Mouse (Mus musculus): ENCODE data around the gene Spred2. TPM values are rescaled to one million over a fixed set of nuclear protein-coding genes. Genes with fewer than 3 reads are reported as not detected.
"Not testable (repeated sequence)": the region's sequence is repeated elsewhere in the genome, so short reads cannot be mapped to it uniquely, and the experiment has no call there.

The Spred2 gene
- polyA plus RNA-seq, 1 experiment from 2014 or later = 12.3 TPM

DNA sequence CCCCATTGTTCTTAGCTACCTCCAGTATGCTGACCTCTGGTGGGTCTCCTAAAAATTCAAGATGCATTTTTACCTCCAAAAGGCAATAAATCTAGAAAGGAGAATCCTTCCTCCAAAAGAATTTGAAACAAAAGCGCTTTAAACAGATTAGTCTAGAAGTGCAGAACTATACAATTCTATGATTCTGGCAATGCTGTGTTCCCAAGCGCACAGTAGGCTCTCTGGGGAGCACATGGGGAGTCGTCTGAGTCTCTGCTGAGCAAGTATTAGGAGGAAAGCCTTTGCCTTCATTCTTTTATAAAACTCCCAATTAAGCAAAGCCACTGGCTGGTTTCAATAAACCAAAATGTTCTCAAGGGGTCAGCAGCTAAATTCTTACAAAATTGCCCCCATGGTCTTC is 129.8 kb downstream of the Spred2 start:
- WGBS = 85% methylated on average over 3 of the region's 3 CpGs
- no peak for ATAC-seq (ENCODE audit: low FRiP score, low TSS enrichment)
- peaks cover 9% of the 10 kb centered on the region; the same call in 1 of the 2 replicates for H3K36me3 ChIP-seq (ENCODE audit: control insufficient read depth, insufficient read depth, low read length)

DNA sequence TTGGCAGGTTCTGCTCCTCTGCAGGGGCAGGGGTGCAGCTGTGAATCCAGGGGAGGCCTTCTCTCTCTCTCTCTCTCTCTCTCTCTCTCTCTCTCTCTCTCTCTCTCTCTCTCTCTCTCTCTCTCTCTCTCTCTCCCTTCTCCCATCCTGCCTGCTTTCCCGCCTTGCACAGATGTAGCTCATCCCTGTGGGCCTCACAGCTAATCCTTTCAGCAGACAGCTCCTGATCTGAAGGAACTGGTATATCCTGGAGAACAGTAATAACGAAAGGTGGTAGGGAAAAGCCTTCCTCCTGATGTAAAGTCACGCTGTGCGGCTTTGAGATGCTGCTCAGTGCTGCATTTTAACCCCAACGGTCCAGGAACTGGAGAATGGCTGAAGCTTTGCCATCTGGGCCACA is 130.4 kb downstream of the Spred2 start:
- no peak overlapping the region for H3K4me3 ChIP-seq (ENCODE audit: low read length)
- no peak for ATAC-seq (ENCODE audit: low FRiP score, low TSS enrichment)
- peaks cover 11% of the 10 kb centered on the region; the same call in 1 of the 2 replicates for H3K36me3 ChIP-seq (ENCODE audit: control insufficient read depth, insufficient read depth, low read length)
- no peaks in the 10 kb centered on the region for H3K4me1 ChIP-seq (ENCODE audit: control insufficient read depth, insufficient read depth, low read length)
- no peak overlapping the region for H3K4me2 ChIP-seq (replicated peaks; ENCODE audit: low read depth, low read length)
- H3K27me3 ChIP-seq (ENCODE audit: control insufficient read depth, insufficient read depth, low read length) = no peaks in the 10 kb centered on the region
- 0 out of 2 replicates have a peak, but pooled peaks cover 2% of the 10 kb centered on the region for H3K9me3 ChIP-seq (ENCODE audit: control insufficient read depth, low read length)
- no peak overlapping the region for H3K27ac ChIP-seq (ENCODE audit: low read depth, low read length)
- 53% methylated on average over 5 of the region's 5 CpGs for WGBS
- H3K9ac ChIP-seq (ENCODE audit: low read depth, low read length) = no peak overlapping the region

More for the DNA sequence above, 129.8 kb downstream of the Spred2 start:
- H3K4me3 ChIP-seq (ENCODE audit: low read length) = no peak overlapping the region
- no peak overlapping the region for H3K9ac ChIP-seq (ENCODE audit: low read depth, low read length)
- no peaks in the 10 kb centered on the region for H3K27me3 ChIP-seq (ENCODE audit: control insufficient read depth, insufficient read depth, low read length)
- H3K9me3 ChIP-seq (ENCODE audit: control insufficient read depth, low read length) = 0 out of 2 replicates have a peak, but pooled peaks cover 2% of the 10 kb centered on the region
- no peaks in the 10 kb centered on the region for H3K4me1 ChIP-seq (ENCODE audit: control insufficient read depth, insufficient read depth, low read length)
- H3K4me2 ChIP-seq (replicated peaks; ENCODE audit: low read depth, low read length) = no peak overlapping the region
- H3K27ac ChIP-seq (ENCODE audit: low read depth, low read length) = no peak overlapping the region

DNA sequence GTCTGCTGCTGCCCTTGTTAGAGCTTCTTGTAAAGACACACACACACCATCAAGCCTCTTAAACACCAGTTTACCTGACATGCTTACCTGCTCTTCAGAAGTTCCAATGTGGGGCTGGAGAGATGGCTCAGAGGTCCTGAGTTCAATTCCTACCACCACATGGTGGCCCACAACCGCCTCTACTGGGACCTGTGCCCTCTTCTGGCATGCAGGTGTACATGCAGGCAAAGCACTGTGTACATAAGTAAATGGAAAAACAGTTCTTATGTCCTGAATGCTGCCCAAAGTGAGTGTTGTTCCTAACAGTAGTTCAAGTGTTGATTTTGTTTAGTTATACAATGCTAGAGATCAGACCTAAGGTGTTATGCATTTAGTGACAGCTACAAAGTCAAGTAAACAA is 132.0 kb downstream of the Spred2 start:
- H3K9ac ChIP-seq (ENCODE audit: low read depth, low read length) = no peak overlapping the region
- H3K36me3 ChIP-seq (ENCODE audit: control insufficient read depth, insufficient read depth, low read length) = peaks cover 16% of the 10 kb centered on the region; the same call in 1 of the 2 replicates
- 91% methylated on average over 1 of the region's 1 CpGs for WGBS
- H3K4me3 ChIP-seq (ENCODE audit: low read length) = no peak overlapping the region
- ATAC-seq (ENCODE audit: low FRiP score, low TSS enrichment) = no peak
- 0 out of 2 replicates have a peak, but pooled peaks cover 2% of the 10 kb centered on the region for H3K9me3 ChIP-seq (ENCODE audit: control insufficient read depth, low read length)
- no peaks in the 10 kb centered on the region for H3K27me3 ChIP-seq (ENCODE audit: control insufficient read depth, insufficient read depth, low read length)
- H3K4me2 ChIP-seq (replicated peaks; ENCODE audit: low read depth, low read length) = no peak overlapping the region
- no peaks in the 10 kb centered on the region for H3K4me1 ChIP-seq (ENCODE audit: control insufficient read depth, insufficient read depth, low read length)
- no peak overlapping the region for H3K27ac ChIP-seq (ENCODE audit: low read depth, low read length)

DNA sequence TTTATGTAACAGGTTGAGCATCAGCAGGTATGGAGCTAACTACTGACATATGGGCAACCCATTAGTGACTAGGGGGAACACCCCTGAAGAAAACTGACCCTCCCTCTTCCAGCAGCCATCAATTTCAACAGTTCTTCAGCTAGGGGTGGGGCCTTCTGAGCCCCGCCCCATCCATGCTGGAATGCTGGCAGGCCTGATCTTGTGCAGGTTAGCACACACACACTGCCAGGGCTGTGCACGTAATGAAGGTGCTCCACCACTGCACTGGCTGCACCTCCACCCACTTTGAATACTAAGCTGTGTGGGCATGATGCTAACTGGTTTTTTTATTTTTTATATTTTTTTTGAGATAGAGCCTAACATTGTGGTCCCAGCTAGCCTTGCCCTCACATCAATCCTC is 133.3 kb downstream of the Spred2 start:
- Histone ChIP-seq H3K4me2 (replicated peaks; ENCODE audit: low read depth, low read length) (no peak overlapping the region), H3K27me3 (ENCODE audit: control insufficient read depth, insufficient read depth, low read length) (no peaks in the 10 kb centered on the region), H3K9ac (ENCODE audit: low read depth, low read length) (no peak overlapping the region), H3K4me3 (ENCODE audit: low read length) (no peak overlapping the region), H3K9me3 (ENCODE audit: control insufficient read depth, low read length) (0 out of 2 replicates have a peak, but pooled peaks cover 2% of the 10 kb centered on the region), H3K36me3 (ENCODE audit: control insufficient read depth, insufficient read depth, low read length) (peaks cover 16% of the 10 kb centered on the region; the same call in 1 of the 2 replicates), H3K4me1 (ENCODE audit: control insufficient read depth, insufficient read depth, low read length) (no peaks in the 10 kb centered on the region), H3K27ac (ENCODE audit: low read depth, low read length) (no peak overlapping the region)
- no peak for ATAC-seq (ENCODE audit: low FRiP score, low TSS enrichment)
- 90% methylated on average over 2 of the region's 2 CpGs for WGBS

DNA sequence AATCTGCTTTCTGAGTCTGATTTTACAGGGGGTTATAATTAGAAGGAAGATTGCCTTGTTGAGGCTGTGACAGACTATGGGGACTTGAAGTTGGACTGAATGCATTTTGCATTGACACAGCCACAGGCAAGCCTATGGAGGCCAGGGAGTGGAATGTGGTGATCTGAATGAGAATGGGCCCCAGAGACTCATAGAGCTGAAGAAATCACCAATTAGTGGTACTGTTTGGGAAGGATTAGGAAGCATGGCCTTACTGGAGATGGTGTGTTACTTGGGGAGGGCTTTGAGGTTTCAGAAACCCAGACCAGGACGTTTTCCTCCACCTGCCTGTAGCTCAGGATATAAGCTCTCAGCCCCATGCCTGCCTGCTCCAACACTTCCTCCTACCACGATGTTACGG is 135.6 kb downstream of the Spred2 start:
- 89% methylated on average over 3 of the region's 3 CpGs for WGBS

DNA sequence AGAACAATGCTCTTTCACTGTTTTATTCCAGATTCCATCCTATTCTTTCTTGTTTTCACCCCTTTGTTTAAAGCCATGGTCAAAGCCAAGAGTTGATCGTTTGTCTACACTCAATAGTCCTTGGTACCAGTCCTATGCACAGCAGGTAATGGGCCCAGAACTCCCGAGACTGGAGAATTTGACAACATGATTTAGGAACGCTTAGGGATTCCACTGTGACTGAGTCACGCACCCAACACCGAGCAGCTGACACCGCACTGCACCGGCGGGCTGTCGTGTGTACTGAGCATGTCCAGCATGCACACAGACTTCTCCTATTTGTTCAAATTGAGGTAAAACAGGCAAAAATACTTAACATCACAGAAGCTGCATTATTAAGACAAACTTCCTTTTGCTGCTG is 138.6 kb downstream of the Spred2 start:
- H3K27ac ChIP-seq (ENCODE audit: low read depth, low read length); H3K4me1 ChIP-seq (ENCODE audit: control insufficient read depth, insufficient read depth, low read length); H3K27me3 ChIP-seq (ENCODE audit: control insufficient read depth, insufficient read depth, low read length); H3K9me3 ChIP-seq (ENCODE audit: control insufficient read depth, low read length); H3K9ac ChIP-seq (ENCODE audit: low read depth, low read length); H3K4me3 ChIP-seq (ENCODE audit: low read length); H3K4me2 ChIP-seq (replicated peaks; ENCODE audit: low read depth, low read length); ATAC-seq (ENCODE audit: low FRiP score, low TSS enrichment): not testable (repeated sequence)
- 81% methylated on average over 9 of the region's 9 CpGs for WGBS
- H3K36me3 ChIP-seq (ENCODE audit: control insufficient read depth, insufficient read depth, low read length) = peaks cover 31% of the 10 kb centered on the region; the same call in 1 of the 2 replicates

More for the DNA sequence above, 135.6 kb downstream of the Spred2 start:
- Histone ChIP-seq H3K9me3 (ENCODE audit: control insufficient read depth, low read length) (0 out of 2 replicates have a peak, but pooled peaks cover 2% of the 10 kb centered on the region), H3K4me2 (replicated peaks; ENCODE audit: low read depth, low read length) (no peak overlapping the region), H3K27me3 (ENCODE audit: control insufficient read depth, insufficient read depth, low read length) (no peaks in the 10 kb centered on the region), H3K27ac (ENCODE audit: low read depth, low read length) (no peak overlapping the region), H3K4me1 (ENCODE audit: control insufficient read depth, insufficient read depth, low read length) (no peaks in the 10 kb centered on the region), H3K4me3 (ENCODE audit: low read length) (no peak overlapping the region), H3K9ac (ENCODE audit: low read depth, low read length) (no peak overlapping the region), H3K36me3 (ENCODE audit: control insufficient read depth, insufficient read depth, low read length) (peaks cover 20% of the 10 kb centered on the region; the same call in 1 of the 2 replicates)
- ATAC-seq (ENCODE audit: low FRiP score, low TSS enrichment) = no peak

DNA sequence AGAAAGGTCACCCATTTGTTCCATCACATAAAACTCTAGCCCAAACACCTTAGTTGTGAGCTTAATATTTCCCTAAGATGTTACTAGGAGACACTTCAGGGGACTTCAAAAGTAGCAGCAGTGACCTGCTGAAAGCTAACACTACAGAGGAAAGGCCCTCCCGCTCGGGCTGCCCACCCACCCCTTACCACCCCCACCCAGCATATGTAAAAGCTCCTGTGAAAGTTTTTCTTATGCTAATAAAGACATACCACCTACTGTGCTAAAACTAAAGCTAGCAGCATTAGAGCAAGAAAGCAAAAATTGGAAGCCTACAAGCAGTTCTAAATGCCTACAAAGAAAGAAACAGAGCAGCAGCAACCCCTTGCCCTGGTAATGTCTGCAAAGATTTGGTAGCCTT is 139.9 kb downstream of the Spred2 start:
- not testable (repeated sequence) for H3K27ac ChIP-seq (ENCODE audit: low read depth, low read length); H3K9me3 ChIP-seq (ENCODE audit: control insufficient read depth, low read length); H3K9ac ChIP-seq (ENCODE audit: low read depth, low read length); H3K27me3 ChIP-seq (ENCODE audit: control insufficient read depth, insufficient read depth, low read length); H3K4me1 ChIP-seq (ENCODE audit: control insufficient read depth, insufficient read depth, low read length); H3K4me2 ChIP-seq (replicated peaks; ENCODE audit: low read depth, low read length); ATAC-seq (ENCODE audit: low FRiP score, low TSS enrichment); H3K4me3 ChIP-seq (ENCODE audit: low read length)
- H3K36me3 ChIP-seq (ENCODE audit: control insufficient read depth, insufficient read depth, low read length) = peaks cover 29% of the 10 kb centered on the region; the same call in 1 of the 2 replicates
- WGBS = 31% methylated on average over 2 of the region's 2 CpGs

DNA sequence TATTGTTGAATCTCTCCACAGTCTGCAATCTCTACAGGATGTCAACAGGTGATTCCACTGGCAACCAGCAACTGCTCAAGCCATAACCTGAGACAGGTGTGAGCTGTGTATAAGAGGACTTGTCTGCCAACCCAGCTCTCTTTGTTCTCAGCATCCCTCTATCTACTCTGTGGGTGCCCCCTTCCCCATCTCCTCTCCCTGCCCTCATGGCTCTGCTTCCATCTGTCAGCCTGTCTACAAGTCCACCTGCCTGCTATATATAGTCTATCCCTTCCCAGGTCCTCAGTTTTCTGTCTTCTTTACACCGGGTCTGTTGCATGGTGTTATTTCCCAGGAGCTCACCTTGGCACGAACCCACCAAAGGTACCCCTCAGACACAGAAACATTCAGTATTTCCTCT is 140.8 kb downstream of the Spred2 start:
- Histone ChIP-seq H3K4me1 (ENCODE audit: control insufficient read depth, insufficient read depth, low read length) (no peaks in the 10 kb centered on the region), H3K9me3 (ENCODE audit: control insufficient read depth, low read length) (no peaks in the 10 kb centered on the region), H3K4me2 (replicated peaks; ENCODE audit: low read depth, low read length) (no peak overlapping the region), H3K27ac (ENCODE audit: low read depth, low read length) (no peak overlapping the region), H3K36me3 (ENCODE audit: control insufficient read depth, insufficient read depth, low read length) (peaks cover 34% of the 10 kb centered on the region), H3K9ac (ENCODE audit: low read depth, low read length) (no peak overlapping the region), H3K4me3 (ENCODE audit: low read length) (no peak overlapping the region), H3K27me3 (ENCODE audit: control insufficient read depth, insufficient read depth, low read length) (no peaks in the 10 kb centered on the region)
- ATAC-seq (ENCODE audit: low FRiP score, low TSS enrichment) = no peak
- WGBS = 91% methylated on average over 2 of the region's 2 CpGs

DNA sequence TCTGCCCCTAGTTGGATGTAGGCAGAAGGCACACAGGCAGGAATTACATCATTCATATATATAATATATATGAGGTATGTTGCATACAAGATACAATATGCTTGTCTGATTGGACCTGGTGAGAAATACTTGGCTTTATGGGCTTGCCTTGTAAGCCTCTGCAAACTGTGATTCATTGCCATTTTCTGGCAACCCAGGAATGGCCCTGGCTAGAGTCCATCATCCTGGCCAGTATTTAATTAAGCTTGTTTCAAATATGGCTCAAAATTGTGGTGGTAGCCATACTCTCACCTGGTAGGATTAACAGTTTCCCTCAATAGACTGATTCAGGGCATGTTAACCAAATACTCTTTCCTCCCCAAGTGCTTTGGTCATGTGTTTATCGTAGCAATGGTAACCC is 141.9 kb downstream of the Spred2 start:
- Histone ChIP-seq H3K27ac (ENCODE audit: low read depth, low read length) (no peak overlapping the region), H3K9me3 (ENCODE audit: control insufficient read depth, low read length) (no peaks in the 10 kb centered on the region), H3K9ac (ENCODE audit: low read depth, low read length) (no peak overlapping the region), H3K4me2 (replicated peaks; ENCODE audit: low read depth, low read length) (no peak overlapping the region), H3K36me3 (ENCODE audit: control insufficient read depth, insufficient read depth, low read length) (peaks cover 36% of the 10 kb centered on the region), H3K4me3 (ENCODE audit: low read length) (no peak overlapping the region), H3K27me3 (ENCODE audit: control insufficient read depth, insufficient read depth, low read length) (no peaks in the 10 kb centered on the region), H3K4me1 (ENCODE audit: control insufficient read depth, insufficient read depth, low read length) (no peaks in the 10 kb centered on the region)
- WGBS = 92% methylated on average over 1 of the region's 1 CpGs
- no peak for ATAC-seq (ENCODE audit: low FRiP score, low TSS enrichment)
